Mouse (Mus musculus): ENCODE data around the gene Atp8a1. TPM values are rescaled to one million over a fixed set of nuclear protein-coding genes. Genes with fewer than 3 reads are reported as not detected.

Atp8a1 gene
- polyA plus RNA-seq, 1 experiment from 2014 or later, result 3.3 TPM

DNA sequence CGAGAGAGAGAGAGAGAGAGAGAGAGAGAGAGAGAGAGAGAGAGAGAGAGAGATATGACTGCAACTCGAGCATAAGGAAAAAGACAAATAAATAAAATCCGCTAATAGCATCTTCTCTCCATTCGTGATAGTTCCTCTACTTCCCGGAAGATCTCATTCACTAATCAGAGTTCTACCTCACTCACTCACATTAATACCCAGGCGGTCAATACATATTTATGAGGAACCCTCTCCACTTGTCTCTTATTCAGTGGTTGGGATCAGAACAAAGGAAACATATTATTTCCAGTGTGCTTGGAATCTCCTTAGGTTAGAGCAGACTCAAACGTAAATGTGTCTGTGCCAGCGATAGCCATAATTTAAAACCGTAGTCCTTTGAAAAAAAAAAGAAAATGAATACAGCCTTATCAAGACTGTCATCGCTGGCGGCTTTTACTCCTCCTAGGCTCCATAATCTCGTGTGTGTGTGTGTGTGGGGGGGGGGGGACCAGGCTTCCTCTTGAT, 1.3 kb upstream of the Atp8a1 start:
- no peak overlapping the region for H3K4me3 ChIP-seq (ENCODE audit: low read depth, low read length)
- no peak overlapping the region for H3K9ac ChIP-seq (ENCODE audit: low read length)
- no peaks in the 10 kb centered on the region for H3K36me3 ChIP-seq (ENCODE audit: control insufficient read depth, insufficient read depth, low read length)
- 55% methylated on average over 12 of the region's 12 CpGs for WGBS
- ATAC-seq (ENCODE audit: low FRiP score, low TSS enrichment) (no peak), DNase-seq (ENCODE audit: low spot score) (no peak)
- TF ChIP-seq EP300 (optimal IDR thresholded peaks at IDR 0.05), result no peak
- TF ChIP-seq CTCF (IDR thresholded peaks at IDR 0.05; ENCODE audit: low read depth), result no peak
- H3K27ac ChIP-seq (replicated peaks), result no peak overlapping the region
- H3K4me1 ChIP-seq (replicated peaks; ENCODE audit: control insufficient read depth, insufficient read depth), result no peaks in the 10 kb centered on the region
- no peak overlapping the region for H3K4me2 ChIP-seq (replicated peaks; ENCODE audit: low read depth)
- H3K27me3 ChIP-seq (ENCODE audit: control insufficient read depth, insufficient read depth, low read length), result no peaks in the 10 kb centered on the region
- H3K9me3 ChIP-seq (ENCODE audit: control insufficient read depth, low read length), result no peaks in the 10 kb centered on the region

DNA sequence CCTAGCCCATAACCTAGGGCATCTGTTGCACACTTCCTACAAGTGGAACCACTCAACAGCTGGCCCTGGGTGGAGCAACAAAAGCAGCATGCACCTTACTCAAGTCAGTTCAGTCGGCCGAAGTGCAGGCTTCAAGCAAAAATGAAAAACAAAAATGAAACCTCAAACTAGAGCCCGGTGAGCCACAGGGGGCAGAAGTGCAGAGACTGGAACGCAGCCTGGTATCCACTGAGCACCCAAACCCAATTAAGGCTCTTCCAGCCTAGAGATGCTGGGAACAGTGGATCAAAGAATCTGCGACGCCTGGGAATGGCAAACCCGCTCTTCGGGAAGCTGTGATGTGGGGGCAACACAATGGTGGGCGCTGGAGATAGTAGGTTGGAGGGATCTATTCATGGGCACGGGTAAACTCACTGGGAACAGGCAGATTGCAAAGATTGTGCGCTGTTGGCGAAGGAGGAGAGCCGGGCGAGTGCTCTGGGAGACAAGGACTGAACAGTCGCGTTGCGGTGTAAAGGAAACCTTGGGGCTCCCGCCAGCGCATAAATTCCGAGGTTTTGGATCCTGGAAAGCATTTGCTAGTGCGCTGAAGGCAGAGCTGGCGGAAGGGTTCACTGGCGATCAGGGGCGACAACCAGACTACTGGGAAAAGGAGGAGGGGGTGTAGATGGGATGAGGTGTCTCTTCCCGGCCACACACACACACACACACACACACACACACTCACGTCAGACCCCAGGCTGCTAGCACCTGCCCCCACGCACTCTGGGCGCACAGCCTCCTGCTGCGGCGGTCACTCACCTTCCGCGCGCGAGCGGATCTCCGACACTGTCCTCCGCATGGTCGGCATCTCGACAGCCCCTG, 641 bp downstream of the Atp8a1 start:
- H3K9me3 ChIP-seq (ENCODE audit: control insufficient read depth, low read length), result no peaks in the 10 kb centered on the region
- WGBS, result under 1% methylated on average over 38 of the region's 39 CpGs
- H3K36me3 ChIP-seq (ENCODE audit: control insufficient read depth, insufficient read depth, low read length), result no peaks in the 10 kb centered on the region
- H3K4me2 ChIP-seq (replicated peaks; ENCODE audit: low read depth), result peak overlapping the region; percentile 95
- peak overlapping the region; percentile 70 for H3K9ac ChIP-seq (ENCODE audit: low read length)
- DNase-seq (ENCODE audit: low spot score) (peak; percentile 58), ATAC-seq (ENCODE audit: low FRiP score, low TSS enrichment) (no peak; the same call in 1 of the 2 replicates)
- H3K27ac ChIP-seq (replicated peaks), result peak overlapping the region; percentile 79
- H3K4me1 ChIP-seq (replicated peaks; ENCODE audit: control insufficient read depth, insufficient read depth), result no peaks in the 10 kb centered on the region
- H3K4me3 ChIP-seq (ENCODE audit: low read depth, low read length), result peak overlapping the region; percentile 75
- H3K27me3 ChIP-seq (ENCODE audit: control insufficient read depth, insufficient read depth, low read length), result no peaks in the 10 kb centered on the region
- TF ChIP-seq EP300 (optimal IDR thresholded peaks at IDR 0.05), result no peak
- TF ChIP-seq CTCF (IDR thresholded peaks at IDR 0.05; ENCODE audit: low read depth), result peak; percentile 49

DNA sequence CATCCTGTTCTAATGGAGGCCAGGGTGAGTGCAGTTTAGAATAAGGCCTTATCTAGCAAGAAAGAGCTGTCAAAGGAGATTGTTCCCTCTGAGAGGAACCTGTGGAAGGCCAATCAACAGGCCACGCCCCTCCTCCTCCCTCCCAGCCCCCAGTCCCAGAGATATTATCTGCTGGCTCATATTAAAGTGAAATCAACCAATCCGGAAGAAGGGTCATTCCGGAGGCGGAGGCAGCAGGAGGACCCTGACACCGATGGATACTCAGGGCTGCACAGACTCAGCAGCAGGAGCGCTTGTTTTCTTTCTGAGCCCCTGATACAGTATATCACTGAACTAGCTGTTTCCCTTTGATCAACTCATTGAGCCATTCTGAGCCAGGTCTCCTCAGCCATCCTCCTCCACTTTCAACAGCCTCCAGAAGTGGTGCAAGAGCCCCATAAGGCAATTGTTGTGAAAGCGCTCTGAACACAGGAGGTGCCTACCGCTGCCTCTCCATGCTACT, 2.0 kb downstream of the Atp8a1 start:
- Histone ChIP-seq H3K27me3 (ENCODE audit: control insufficient read depth, insufficient read depth, low read length) (no peaks in the 10 kb centered on the region), H3K27ac (replicated peaks) (no peak overlapping the region), H3K4me1 (replicated peaks; ENCODE audit: control insufficient read depth, insufficient read depth) (no peaks in the 10 kb centered on the region), H3K9ac (ENCODE audit: low read length) (no peak overlapping the region), H3K36me3 (ENCODE audit: control insufficient read depth, insufficient read depth, low read length) (no peaks in the 10 kb centered on the region), H3K4me3 (ENCODE audit: low read depth, low read length) (no peak overlapping the region), H3K9me3 (ENCODE audit: control insufficient read depth, low read length) (no peaks in the 10 kb centered on the region), H3K4me2 (replicated peaks; ENCODE audit: low read depth) (0 out of 2 replicates have a peak overlapping the region, but pooled peaks have one; percentile 23)
- DNase-seq (ENCODE audit: low spot score) (no peak), ATAC-seq (ENCODE audit: low FRiP score, low TSS enrichment) (no peak)
- TF ChIP-seq EP300 (optimal IDR thresholded peaks at IDR 0.05) (no peak), CTCF (IDR thresholded peaks at IDR 0.05; ENCODE audit: low read depth) (no peak)
- WGBS, result 40% methylated on average over 8 of the region's 8 CpGs

DNA sequence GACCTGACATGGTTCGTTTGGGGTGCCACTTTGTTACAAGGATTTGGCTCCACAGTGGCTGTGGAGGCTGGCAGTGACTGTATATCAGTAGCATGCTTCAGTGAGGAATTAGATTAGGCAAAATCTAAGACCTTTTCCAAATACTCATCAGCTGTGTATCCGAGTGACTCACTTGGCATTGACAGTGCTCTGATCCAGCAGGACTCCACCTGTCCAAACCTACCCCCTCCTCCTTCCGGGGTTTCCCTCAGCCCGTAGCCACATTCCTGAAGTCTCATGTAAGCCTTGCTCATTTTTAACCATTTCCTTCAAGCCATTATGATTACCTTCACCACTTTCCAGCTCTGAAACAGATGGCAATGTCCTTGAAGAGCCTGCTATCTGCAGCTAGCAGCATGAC, 3.2 kb downstream of the Atp8a1 start:
- TF ChIP-seq CTCF (IDR thresholded peaks at IDR 0.05; ENCODE audit: low read depth), result no peak
- TF ChIP-seq EP300 (optimal IDR thresholded peaks at IDR 0.05), result no peak
- 28% methylated on average over 4 of the region's 4 CpGs for WGBS
- H3K27ac ChIP-seq (replicated peaks), result no peak overlapping the region

DNA sequence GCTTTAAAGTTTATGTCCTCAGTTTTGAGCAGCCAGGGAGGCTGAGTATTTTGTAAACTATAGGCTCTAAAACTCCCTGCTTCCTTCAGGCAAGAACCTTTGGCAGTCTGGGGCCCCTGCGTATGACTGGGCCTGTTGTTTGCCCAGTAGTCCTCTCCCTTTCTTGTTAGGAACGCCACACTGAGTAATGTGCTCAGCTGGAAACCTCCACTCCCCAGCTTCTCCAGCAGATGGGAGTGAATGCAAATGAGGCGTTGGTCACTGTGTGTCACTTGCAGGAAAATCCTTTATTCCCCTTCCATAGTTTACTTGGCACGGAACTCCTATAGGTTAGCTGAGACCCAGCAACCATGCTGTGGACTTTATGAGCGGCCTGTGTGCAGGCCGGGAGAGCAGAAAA, 4.9 kb downstream of the Atp8a1 start:
- Histone ChIP-seq H3K4me2 (replicated peaks; ENCODE audit: low read depth) (no peak overlapping the region), H3K9me3 (ENCODE audit: control insufficient read depth, low read length) (no peaks in the 10 kb centered on the region), H3K9ac (ENCODE audit: low read length) (no peak overlapping the region), H3K27ac (replicated peaks) (peak overlapping the region; percentile 45; the same call in 1 of the 2 replicates), H3K4me1 (replicated peaks; ENCODE audit: control insufficient read depth, insufficient read depth) (no peaks in the 10 kb centered on the region), H3K4me3 (ENCODE audit: low read depth, low read length) (no peak overlapping the region), H3K27me3 (ENCODE audit: control insufficient read depth, insufficient read depth, low read length) (no peaks in the 10 kb centered on the region), H3K36me3 (ENCODE audit: control insufficient read depth, insufficient read depth, low read length) (no peaks in the 10 kb centered on the region)
- TF ChIP-seq EP300 (optimal IDR thresholded peaks at IDR 0.05) (no peak), CTCF (IDR thresholded peaks at IDR 0.05; ENCODE audit: low read depth) (peak; percentile 62)
- WGBS, result 36% methylated on average over 6 of the region's 6 CpGs
- peak; percentile 77 for DNase-seq (ENCODE audit: low spot score)
- ATAC-seq (ENCODE audit: low FRiP score, low TSS enrichment), result peak; percentile 84

More for the DNA sequence above, 3.2 kb downstream of the Atp8a1 start:
- Histone ChIP-seq H3K4me3 (ENCODE audit: low read depth, low read length) (no peak overlapping the region), H3K9me3 (ENCODE audit: control insufficient read depth, low read length) (no peaks in the 10 kb centered on the region), H3K9ac (ENCODE audit: low read length) (no peak overlapping the region), H3K4me1 (replicated peaks; ENCODE audit: control insufficient read depth, insufficient read depth) (no peaks in the 10 kb centered on the region), H3K36me3 (ENCODE audit: control insufficient read depth, insufficient read depth, low read length) (no peaks in the 10 kb centered on the region), H3K27me3 (ENCODE audit: control insufficient read depth, insufficient read depth, low read length) (no peaks in the 10 kb centered on the region), H3K4me2 (replicated peaks; ENCODE audit: low read depth) (no peak overlapping the region)
- DNase-seq (ENCODE audit: low spot score) (no peak), ATAC-seq (ENCODE audit: low FRiP score, low TSS enrichment) (no peak)

DNA sequence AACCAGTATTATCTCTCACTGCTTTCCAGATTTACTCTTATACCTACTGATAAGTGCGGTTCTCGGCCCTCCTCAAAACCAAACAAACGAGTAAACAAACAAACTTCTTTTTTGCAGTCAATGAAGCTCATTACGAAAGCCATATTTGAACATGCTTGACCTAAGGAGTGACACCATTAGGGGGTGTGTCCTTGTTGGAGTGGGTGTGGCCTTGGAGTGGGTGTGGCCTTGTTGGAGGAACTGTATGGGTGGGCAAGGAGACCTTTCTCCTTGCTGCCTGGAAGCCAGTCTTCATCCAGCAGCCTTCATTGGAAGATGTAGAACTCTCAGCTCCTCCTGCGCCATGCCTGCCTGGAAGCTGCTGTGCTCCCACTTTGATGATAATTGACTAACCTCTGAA, 13.4 kb downstream of the Atp8a1 start:
- peak; percentile 8 for DNase-seq (ENCODE audit: low spot score)
- H3K4me3 ChIP-seq (ENCODE audit: low read depth, low read length), result no peak overlapping the region
- H3K4me1 ChIP-seq (replicated peaks; ENCODE audit: control insufficient read depth, insufficient read depth), result no peaks in the 10 kb centered on the region
- ATAC-seq (ENCODE audit: low FRiP score, low TSS enrichment), result no peak
- no peak overlapping the region for H3K27ac ChIP-seq (replicated peaks)
- H3K27me3 ChIP-seq (ENCODE audit: control insufficient read depth, insufficient read depth, low read length), result no peaks in the 10 kb centered on the region
- no peaks in the 10 kb centered on the region for H3K9me3 ChIP-seq (ENCODE audit: control insufficient read depth, low read length)
- no peak overlapping the region for H3K4me2 ChIP-seq (replicated peaks; ENCODE audit: low read depth)
- WGBS, result 86% methylated on average over 5 of the region's 5 CpGs
- TF ChIP-seq EP300 (optimal IDR thresholded peaks at IDR 0.05) (no peak), CTCF (IDR thresholded peaks at IDR 0.05; ENCODE audit: low read depth) (no peak)
- no peak overlapping the region for H3K9ac ChIP-seq (ENCODE audit: low read length)
- no peaks in the 10 kb centered on the region for H3K36me3 ChIP-seq (ENCODE audit: control insufficient read depth, insufficient read depth, low read length)
